Mouse (Mus musculus) granulocyte monocyte progenitor cell, adult 5-6 weeks (primary cell): ENCODE results near the gene 4930402H24Rik. TPM values are rescaled to one million over a fixed set of nuclear protein-coding genes. Genes with fewer than 3 reads are reported as not detected.

ENCODE experiments used
- ATAC-seq: replicated peaks from 2 replicates; pipeline ENCODE4 v1.8.0; 2016; ENCODE audit warnings: mild to moderate bottlenecking, moderate TSS enrichment, inconsistent platforms; ENCODE audit not compliant: poor library complexity, severe bottlenecking
- total RNA-seq, 2 experiments: library from RNA; stranded (forward) in 1 of 2; stranded (reverse) in 1 of 2; fragments of 200-712, 200-1000 nt in 1 of 2; fragments of >200 nt in 1 of 2; fragmentation: Nextera tagmentation in 1 of 2; gene quantifications; 2 replicates each; pipeline ENCODE4 v1.2.3; 2014 to 2017

4930402H24Rik gene
- total RNA-seq (2014; fragmentation: Nextera tagmentation) (10.5 and 19.0 TPM in 2 replicates), total RNA-seq (2017) (5.3 and 8.6 TPM in 2 replicates)

GRCm38 (mm10) chr2:130905751-130906583, at the start of gene 4930402H24Rik, which contains the start of gene Atrn:
Gene 4930402H24Rik (minus strand): TSS chr2:130906406.
Gene Atrn (plus strand): TSS chr2:130906495.
- ATAC-seq, result peak; percentile 98

GRCm38 (mm10) chr2:130950548-130950947, 44.3 kb upstream of the 4930402H24Rik start:
- peak; percentile 75 for ATAC-seq

- no peak for ATAC-seq
Measured at GRCm38 (mm10) chr2:130949781-130950180, 43.6 kb upstream of the 4930402H24Rik start.

GRCm38 (mm10) chr2:130932865-130933264, 26.7 kb upstream of the 4930402H24Rik start:
- ATAC-seq, result peak; percentile 81

GRCm38 (mm10) chr2:130929994-130930393, 23.8 kb upstream of the 4930402H24Rik start:
- ATAC-seq, result peak; percentile 82

- no peak for ATAC-seq
Measured at GRCm38 (mm10) chr2:130928530-130928929, 22.3 kb upstream of the 4930402H24Rik start.

- ATAC-seq, result no peak
Measured at GRCm38 (mm10) chr2:130928031-130928430, 21.8 kb upstream of the 4930402H24Rik start.

GRCm38 (mm10) chr2:130924950-130925349, 18.7 kb upstream of the 4930402H24Rik start:
- ATAC-seq, result no peak

GRCm38 (mm10) chr2:130919062-130919593, 12.9 kb upstream of the 4930402H24Rik start:
- ATAC-seq, result no peak

GRCm38 (mm10) chr2:130917686-130918085, 11.5 kb upstream of the 4930402H24Rik start:
- no peak for ATAC-seq

- no peak for ATAC-seq
Measured at GRCm38 (mm10) chr2:130916521-130917147, 10.4 kb upstream of the 4930402H24Rik start.

- no peak for ATAC-seq
Measured at GRCm38 (mm10) chr2:130914873-130915272, 8.7 kb upstream of the 4930402H24Rik start.

GRCm38 (mm10) chr2:130911691-130912090, 5.5 kb upstream of the 4930402H24Rik start:
- no peak for ATAC-seq

- ATAC-seq, result peak; percentile 13; the same call in 1 of the 2 replicates
Measured at GRCm38 (mm10) chr2:130906584-130907315, 544 bp upstream of the 4930402H24Rik start.

- no peak for ATAC-seq
Measured at GRCm38 (mm10) chr2:130898783-130899182, 7.4 kb downstream of the 4930402H24Rik start.

GRCm38 (mm10) chr2:130897856-130898255, 8.3 kb downstream of the 4930402H24Rik start:
- ATAC-seq, result no peak

GRCm38 (mm10) chr2:130896944-130897343, 9.3 kb downstream of the 4930402H24Rik start:
- ATAC-seq, result no peak

GRCm38 (mm10) chr2:130887456-130887855, 18.8 kb downstream of the 4930402H24Rik start:
- no peak for ATAC-seq

- no peak for ATAC-seq
Measured at GRCm38 (mm10) chr2:130886983-130887382, 19.2 kb downstream of the 4930402H24Rik start.

- ATAC-seq, result no peak
Measured at GRCm38 (mm10) chr2:130877376-130877775, 28.8 kb downstream of the 4930402H24Rik start.
